Mouse (Mus musculus) testis, adult 2 months (tissue): ENCODE data around the gene Rac3.
"Not testable (repeated sequence)": the region's sequence is repeated elsewhere in the genome, so short reads cannot be mapped to it uniquely, and the experiment has no call there.

Source experiments
- CTCF ChIP-seq: fragments of 200-500 bp; IDR thresholded peaks from 2 replicates; pipeline ENCODE4 v1.5.1; 2012; ENCODE audit warnings: low read depth, mild to moderate bottlenecking, inconsistent platforms, low read length, moderate library complexity; ENCODE audit not compliant: control insufficient read depth, insufficient read depth, insufficient replicate concordance
- POLR2A ChIP-seq: fragments of 200-500 bp; IDR thresholded peaks from 2 replicates; pipeline ENCODE4 v1.6.1; 2012; ENCODE audit warnings: low read depth, mild to moderate bottlenecking, inconsistent platforms, low read length, moderate library complexity; ENCODE audit not compliant: control insufficient read depth

- TF ChIP-seq POLR2A, CTCF: not testable (repeated sequence)
Observed at GRCm38 (mm10) chr11:120729432-120730050, 8.3 kb downstream of the Rac3 start.
